In the genomic region with DNA sequence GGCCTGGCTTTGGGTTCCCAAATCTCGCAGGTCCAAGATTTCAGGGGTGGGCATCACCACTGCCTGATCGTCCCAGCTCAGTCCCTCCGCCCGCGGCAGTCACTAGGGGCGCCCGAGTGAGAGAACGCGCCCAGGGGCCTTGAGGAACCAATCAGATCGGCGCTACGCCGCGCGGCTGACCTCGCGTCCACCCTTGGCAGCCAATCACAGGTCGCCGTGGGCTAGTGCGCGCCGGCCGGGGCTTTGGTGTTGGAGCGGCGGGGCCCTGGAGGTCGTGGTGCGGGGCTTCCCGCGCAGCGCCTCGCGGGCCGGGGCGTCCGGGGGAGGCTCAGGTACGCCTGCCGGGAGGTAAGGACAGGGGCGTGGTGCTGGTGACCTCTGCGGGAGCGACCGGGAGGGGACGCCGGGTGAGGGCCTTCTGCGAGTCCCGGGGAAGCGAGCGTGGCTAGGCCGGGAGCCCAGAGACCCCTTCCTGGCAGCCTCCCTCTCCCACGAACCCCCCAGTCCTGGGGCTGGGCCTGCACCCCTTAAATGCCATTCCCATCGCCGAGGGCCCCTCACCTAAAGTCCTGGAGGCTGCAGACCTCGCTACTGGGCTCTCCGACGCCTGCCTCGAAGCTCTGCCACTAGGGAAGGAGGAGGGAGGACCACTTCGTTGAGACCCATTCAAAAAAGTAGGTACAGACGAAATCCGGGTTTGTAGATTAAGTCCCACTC, we compare ENCODE assay signal across 8 mouse cellular contexts. TPM values are rescaled to one million over a fixed set of nuclear protein-coding genes. Genes with fewer than 3 reads are reported as not detected.
A peak's percentile ranks its signal among the peaks of the same experiment; 100 is the strongest.
DNase-seq lines count a peak whose midpoint lies in the region; ATAC-seq lines count a peak whose summit lies in the region.

A gene (plus strand): TSS at position 249 of the 717 bp plus-strand sequence.

- H3K27ac ChIP-seq in heart, embryonic 13.5 days (replicated peaks), result peak within 1 kb of the TSS; percentile 79
- peak within 1 kb of the TSS; percentile 70 for H3K27ac ChIP-seq in liver, embryonic 12.5 days
- H3K27ac ChIP-seq in stomach, embryonic 15.5 days, result peak within 1 kb of the TSS; percentile 73

- H3K9ac ChIP-seq in heart, embryonic 13.5 days, result peak within 1 kb of the TSS; percentile 97
- H3K9ac ChIP-seq in liver, embryonic 12.5 days, result peak within 1 kb of the TSS; percentile 85
- peak within 1 kb of the TSS; percentile 88 for H3K9ac ChIP-seq in stomach, embryonic 15.5 days

- no peaks in the 10 kb centered on the region for H3K9me3 ChIP-seq in heart, embryonic 13.5 days
- no peaks in the 10 kb centered on the region for H3K9me3 ChIP-seq in liver, embryonic 12.5 days (replicated peaks)
- H3K9me3 ChIP-seq in stomach, embryonic 15.5 days, result no peaks in the 10 kb centered on the region

- no peaks in the 10 kb centered on the region for H3K27me3 ChIP-seq in heart, embryonic 13.5 days (replicated peaks)
- H3K27me3 ChIP-seq in liver, embryonic 12.5 days (replicated peaks), result no peaks in the 10 kb centered on the region
- H3K27me3 ChIP-seq in stomach, embryonic 15.5 days (replicated peaks), result no peaks in the 10 kb centered on the region

- ATAC-seq in erythroid progenitor cell, adult 5-6 weeks (replicated peaks; ENCODE audit: low FRiP score, poor library complexity, severe bottlenecking), result peak; percentile 100
- ATAC-seq in heart, embryonic 13.5 days (ENCODE audit: extremely low read depth, insufficient number of reproducible peaks, low FRiP score, low TSS enrichment), result peak; percentile 98
- peak; percentile 97 for ATAC-seq in liver, embryonic 12.5 days
- ATAC-seq in stomach, embryonic 15.5 days (ENCODE audit: insufficient read depth, low FRiP score, low read depth), result peak; percentile 97

- H3K36me3 ChIP-seq in heart, embryonic 13.5 days, result peaks cover 29% of the 10 kb centered on the region
- peaks cover 23% of the 10 kb centered on the region for H3K36me3 ChIP-seq in liver, embryonic 12.5 days
- no peaks in the 10 kb centered on the region for H3K36me3 ChIP-seq in stomach, embryonic 15.5 days

- peak; percentile 94 for DNase-seq in CD4-positive helper T cell, adult 2 months (ENCODE audit: low read depth, low spot score)
- DNase-seq in brain, embryonic 18.5 days (ENCODE audit: low read depth, low spot score), result peak; percentile 81
- DNase-seq in kidney, postnatal 10 days, result peak; percentile 97
- peak; percentile 82 to 88 for DNase-seq in natural killer cell, adult 2 months (ENCODE audit: low spot score in 2 of 2)

- under 1% methylated on average over 55 of the region's 58 CpGs for WGBS in heart, embryonic 13.5 days
- WGBS in liver, embryonic 12.5 days (ENCODE audit: insufficient replicate concordance), result 3% methylated on average over 57 of the region's 58 CpGs
- under 1% methylated on average over 57 of the region's 58 CpGs for WGBS in stomach, embryonic 15.5 days

- H3K4me2 ChIP-seq in heart, embryonic 13.5 days, result peak within 1 kb of the TSS; percentile 79
- H3K4me2 ChIP-seq in liver, embryonic 12.5 days, result peak within 1 kb of the TSS; percentile 86
- peak within 1 kb of the TSS; percentile 71 for H3K4me2 ChIP-seq in stomach, embryonic 15.5 days

- peaks cover 27% of the 10 kb centered on the region for H3K4me1 ChIP-seq in heart, embryonic 13.5 days
- peaks cover 59% of the 10 kb centered on the region for H3K4me1 ChIP-seq in liver, embryonic 12.5 days
- H3K4me1 ChIP-seq in stomach, embryonic 15.5 days, result peaks cover 8% of the 10 kb centered on the region; the same call in 1 of the 2 replicates

- H3K4me3 ChIP-seq in heart, embryonic 13.5 days, result peak within 1 kb of the TSS; percentile 92
- peak within 1 kb of the TSS; percentile 77 for H3K4me3 ChIP-seq in liver, embryonic 12.5 days
- H3K4me3 ChIP-seq in stomach, embryonic 15.5 days (replicated peaks), result peak within 1 kb of the TSS; percentile 88

RNA-seq across cellular contexts. Expression of the gene that starts here (rescaled TPM):
- total RNA-seq in erythroid progenitor cell, adult 5-6 weeks (2015; ENCODE audit: low replicate concordance), result 10.1 and 12.3 TPM in 2 replicates
- 3.0 and 3.7 TPM in 2 replicates for total RNA-seq in erythroid progenitor cell, adult 5-6 weeks (2017; ENCODE audit: low replicate concordance)
- 12.2 and 12.5 TPM in 2 replicates for polyA plus RNA-seq in heart, embryonic 13.5 days (2015; fragmentation: Nextera tagmentation; extraction: Ambion mirVana)
- 17.5 and 21.0 TPM in 2 replicates for polyA plus RNA-seq in liver, embryonic 12.5 days (2016; fragmentation: Nextera tagmentation; extraction: Ambion mirVana)
- 17.5 and 18.3 TPM in 2 replicates for polyA plus RNA-seq in stomach, embryonic 15.5 days (2015; fragmentation: Nextera tagmentation; extraction: Ambion mirVana)

Comparison
In these comparisons a context has a peak if more than half of its experiments do, and no peak if none do; other contexts are left out.
1. Peak in every context shown above with its lines: DNase-seq, ATAC-seq, H3K4me3 ChIP-seq and H3K27ac ChIP-seq.